Mouse (Mus musculus) cortical plate, adult 2 months (tissue): ENCODE measurements around the gene Csrp2. TPM values are rescaled to one million over a fixed set of nuclear protein-coding genes. Genes with fewer than 3 reads are reported as not detected.

Experiments
- H3K27ac ChIP-seq: fragments of 200-500 bp; 2 replicates; pipeline ENCODE4 v1.5.1; 2012; ENCODE audit warnings: low read length, control low read depth, inconsistent platforms; ENCODE audit not compliant: insufficient read depth
- H3K4me1 ChIP-seq: fragments of 200-500 bp; 2 replicates; pipeline ENCODE4 v1.6.1; 2011; ENCODE audit warnings: low read length; ENCODE audit not compliant: control insufficient read depth, insufficient read depth
- H3K4me3 ChIP-seq: fragments of 200-500 bp; 2 replicates; pipeline ENCODE4 v1.5.1; 2011; ENCODE audit warnings: mild to moderate bottlenecking, low read length, control low read depth; ENCODE audit not compliant: insufficient read depth
- CTCF ChIP-seq: fragments of 200-500 bp; IDR thresholded peaks from 2 replicates; pipeline ENCODE4 v1.5.1; 2011; ENCODE audit warnings: mild to moderate bottlenecking, control low read depth, low read length; ENCODE audit not compliant: insufficient read depth; ENCODE audit errors: extremely low read depth
- POLR2A ChIP-seq: fragments of 200-500 bp; IDR thresholded peaks from 2 replicates; pipeline ENCODE4 v1.6.1; 2011; ENCODE audit warnings: mild to moderate bottlenecking, low read length, control low read depth; ENCODE audit not compliant: insufficient read depth; ENCODE audit errors: extremely low read depth
- polyA plus RNA-seq: library from polyadenylated mRNA; depleted of rRNA; stranded (reverse); fragments of >200 nt; gene quantifications from 2 replicates; pipeline ENCODE4 v1.2.3, GENCODE M21; 2012; rRNA removed

Gene Csrp2
- polyA plus RNA-seq: 10.1 and 14.0 TPM in 2 replicates

DNA sequence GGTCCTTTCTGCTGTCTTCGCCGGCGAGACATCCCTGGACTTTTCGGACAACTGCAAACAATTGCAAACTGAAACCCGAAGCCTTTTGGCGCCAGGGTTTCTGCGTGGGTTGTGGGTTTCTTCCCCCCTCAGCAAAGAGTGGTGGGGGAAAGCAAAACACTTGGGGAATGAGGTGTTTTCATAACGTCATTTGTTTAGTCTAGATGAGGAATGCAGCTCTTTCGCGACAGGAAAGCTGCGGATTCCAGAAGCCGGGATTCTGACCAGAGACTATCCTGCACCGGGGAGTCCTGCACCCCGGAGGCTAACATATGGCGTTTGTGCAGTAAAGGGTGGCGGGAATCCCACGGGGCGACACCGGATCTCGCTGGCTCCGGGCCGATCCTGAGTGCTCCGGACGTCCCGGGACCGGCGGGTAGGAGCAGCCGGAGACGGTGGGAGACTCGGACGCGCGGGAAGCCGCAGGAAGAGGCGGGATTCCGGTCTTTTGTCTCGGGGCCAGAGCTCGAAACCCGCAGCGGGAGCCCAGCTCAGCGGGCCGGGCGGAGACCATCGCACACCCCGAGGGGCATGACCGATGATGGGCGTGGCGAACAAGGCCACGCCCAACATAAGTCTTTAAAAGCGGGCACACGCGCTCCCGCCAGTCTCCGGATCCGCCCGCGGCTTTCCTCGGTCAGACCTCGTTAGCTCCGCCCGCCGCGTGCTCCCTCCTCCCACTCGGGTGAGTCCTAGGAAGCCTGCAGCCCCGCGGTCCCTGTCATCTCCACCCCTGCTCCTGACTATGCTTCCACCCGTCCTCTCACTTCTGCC, at the start of gene Csrp2:
Csrp2 (plus strand) TSS at position 259 of the 813 bp plus-strand sequence.
- H3K4me3 ChIP-seq: peak within 1 kb of the TSS; percentile 42
- TF ChIP-seq CTCF (no peak), POLR2A (peak; percentile 75; the same call in 1 of the 2 replicates)
- 0 out of 2 replicates have a peak within 1 kb of the TSS, but pooled peaks have one; percentile 49 for H3K27ac ChIP-seq
- no peaks in the 10 kb centered on the region for H3K4me1 ChIP-seq

DNA sequence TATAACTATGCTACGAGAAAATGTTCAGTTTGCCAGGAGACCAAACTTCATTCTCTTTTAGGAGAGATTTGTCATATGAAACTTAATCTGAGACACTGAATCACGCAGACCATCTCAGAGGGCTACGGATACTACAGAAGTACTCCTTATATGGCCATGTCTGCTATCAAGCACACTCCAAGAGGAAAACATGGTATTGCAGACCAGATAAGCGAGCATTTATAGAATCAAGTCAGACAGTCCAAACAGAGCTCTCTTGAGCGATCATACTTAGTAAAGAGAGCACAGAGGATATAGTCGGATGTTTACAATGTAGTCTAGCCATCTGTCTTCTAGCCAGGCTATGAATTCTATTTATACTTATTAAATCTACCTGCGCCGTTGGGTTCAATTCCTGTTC, 44.7 kb upstream of the Csrp2 start:
- TF ChIP-seq CTCF: no peak
- TF ChIP-seq POLR2A: no peak
- Histone ChIP-seq H3K4me3 (no peak overlapping the region), H3K27ac (no peak overlapping the region)

DNA sequence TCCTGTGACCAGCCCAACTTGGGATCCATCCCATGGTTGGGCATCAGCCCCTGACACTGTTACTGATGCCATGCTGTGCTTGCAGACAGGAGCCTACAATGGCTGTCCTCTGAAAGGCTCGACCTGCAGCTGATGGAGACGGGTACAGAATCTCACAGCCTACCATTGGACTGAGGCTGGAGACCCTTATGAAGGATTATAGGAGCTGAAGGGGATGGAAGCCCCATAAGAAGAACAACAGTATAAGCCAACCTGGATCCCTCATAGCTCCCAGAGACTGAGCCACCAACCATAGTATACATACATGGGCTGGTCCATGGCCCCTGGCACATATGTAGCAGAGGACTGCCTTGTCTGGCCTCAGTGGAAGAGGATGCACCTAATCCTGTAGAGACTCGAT, 42.6 kb upstream of the Csrp2 start:
- Histone ChIP-seq H3K27ac (no peak overlapping the region), H3K4me1 (no peaks in the 10 kb centered on the region), H3K4me3 (no peak overlapping the region)
- no peak for TF ChIP-seq CTCF
- TF ChIP-seq POLR2A: no peak

More for the DNA sequence above, 44.7 kb upstream of the Csrp2 start:
- H3K4me1 ChIP-seq: no peaks in the 10 kb centered on the region

DNA sequence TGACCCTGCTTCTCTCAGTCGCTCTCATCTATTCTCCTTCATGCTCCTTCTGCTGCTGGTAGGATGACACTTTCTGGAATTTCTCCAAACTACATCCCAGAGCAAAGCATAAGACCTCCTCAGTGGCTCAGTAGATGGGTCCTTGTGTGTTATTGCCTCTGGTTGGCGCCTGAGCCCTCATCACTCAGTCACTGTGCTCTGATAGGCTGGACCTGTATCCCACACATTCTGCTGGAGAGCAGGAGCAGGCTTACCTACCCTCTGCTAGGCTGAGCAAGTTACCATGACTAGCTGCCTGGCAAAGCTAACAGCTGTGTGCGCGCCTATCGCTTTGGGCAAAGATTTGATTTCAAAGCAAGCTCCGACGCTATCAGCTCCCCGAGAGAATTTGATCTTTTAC, 41.7 kb upstream of the Csrp2 start:
- no peaks in the 10 kb centered on the region for H3K4me1 ChIP-seq
- no peak overlapping the region for H3K4me3 ChIP-seq
- no peak overlapping the region for H3K27ac ChIP-seq
- TF ChIP-seq POLR2A (no peak), CTCF (no peak)

DNA sequence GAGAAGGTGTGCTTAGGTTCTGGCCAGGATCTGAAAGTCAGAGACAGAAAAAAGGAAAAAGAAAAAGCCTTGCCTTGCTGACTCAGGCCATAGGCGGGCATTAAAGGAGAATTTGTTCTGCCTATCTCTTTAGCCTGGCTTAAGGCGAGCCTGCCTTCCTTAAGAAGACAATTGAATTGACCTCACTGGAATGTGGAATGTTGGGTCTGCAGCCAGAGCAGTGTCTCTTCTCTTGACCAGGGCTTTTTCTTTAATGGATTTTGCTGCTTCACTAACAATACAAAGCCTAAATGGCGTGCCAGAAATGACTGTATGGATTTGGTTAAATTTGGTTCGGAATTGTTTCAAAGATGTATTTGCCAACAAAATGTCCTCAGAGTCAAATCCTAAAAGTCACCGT, 40.9 kb upstream of the Csrp2 start:
- Histone ChIP-seq H3K4me3 (no peak overlapping the region), H3K27ac (no peak overlapping the region), H3K4me1 (no peaks in the 10 kb centered on the region)
- TF ChIP-seq POLR2A: no peak
- no peak for TF ChIP-seq CTCF

DNA sequence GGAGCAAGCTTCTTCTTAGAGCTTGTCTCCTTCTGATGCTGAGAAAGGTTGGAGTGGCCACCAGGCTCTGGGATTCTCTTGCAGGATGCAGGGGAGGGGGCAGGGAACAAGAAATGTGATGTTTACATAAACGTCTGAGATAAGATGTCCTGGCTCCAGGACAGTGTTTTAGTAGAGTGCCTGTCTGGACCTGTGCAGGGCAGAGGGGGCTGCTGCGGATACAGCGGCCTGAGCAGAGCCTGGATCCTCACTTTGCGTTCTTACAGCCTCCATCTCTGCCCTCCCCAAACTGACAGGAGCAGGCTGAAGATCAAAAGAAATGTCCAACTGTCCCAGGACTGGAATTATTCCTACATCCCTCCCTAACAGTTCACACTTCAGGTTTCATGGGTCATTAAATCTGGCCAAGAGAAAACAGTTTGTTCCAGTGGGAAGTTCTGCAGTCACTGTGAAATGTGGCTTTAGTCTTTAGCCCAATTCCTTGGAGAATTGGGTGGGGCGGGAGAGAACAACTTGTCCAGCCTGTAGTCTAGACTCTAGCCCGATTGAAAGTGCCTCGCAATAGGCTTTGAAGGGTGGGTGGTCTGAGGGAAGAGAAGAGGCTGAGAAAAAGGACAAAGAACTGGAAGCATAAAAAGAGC, 40.0 kb upstream of the Csrp2 start:
- H3K4me3 ChIP-seq: no peak overlapping the region
- no peaks in the 10 kb centered on the region for H3K4me1 ChIP-seq
- no peak overlapping the region for H3K27ac ChIP-seq
- TF ChIP-seq POLR2A (no peak), CTCF (no peak)

DNA sequence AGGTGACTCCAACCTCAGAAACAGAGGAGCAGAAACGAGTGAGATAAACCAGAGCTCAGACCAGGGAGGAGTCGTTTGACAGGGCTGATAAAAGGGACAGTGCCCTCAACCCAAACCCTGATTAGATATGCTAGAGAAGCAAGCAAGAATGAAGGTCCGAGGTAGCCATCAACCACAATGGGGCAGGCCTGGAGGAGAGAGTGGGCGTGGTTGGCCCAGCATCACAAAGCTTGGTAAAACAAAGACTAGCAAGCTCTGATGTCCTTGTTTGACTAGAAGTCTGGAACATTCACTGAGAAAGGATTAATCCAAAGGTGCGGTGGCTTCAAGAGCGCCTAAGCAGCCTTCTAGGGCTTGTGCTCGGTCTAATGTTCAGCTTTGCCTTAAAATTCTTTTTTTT, 38.2 kb upstream of the Csrp2 start:
- Histone ChIP-seq H3K4me3 (no peak overlapping the region), H3K4me1 (no peaks in the 10 kb centered on the region), H3K27ac (no peak overlapping the region)
- TF ChIP-seq POLR2A: no peak
- TF ChIP-seq CTCF: no peak

DNA sequence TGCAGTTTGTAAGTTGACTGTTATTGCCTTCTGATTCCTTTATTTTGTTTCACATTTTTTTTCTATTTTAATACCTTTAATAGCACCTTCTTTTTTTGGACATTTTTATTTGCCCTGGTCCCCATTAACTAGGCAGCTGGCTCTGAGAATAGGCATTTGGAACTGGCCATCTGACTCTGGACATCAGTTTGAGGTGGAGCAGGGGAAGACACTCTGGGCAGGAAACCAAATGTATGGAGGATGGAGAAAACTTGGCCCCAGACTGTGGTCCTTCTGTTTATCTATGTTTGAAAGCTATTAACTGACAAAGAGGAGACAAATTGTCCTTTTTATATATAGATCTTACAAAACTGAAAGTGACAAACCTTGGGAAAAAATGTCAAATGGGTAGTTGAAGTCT, 36.9 kb upstream of the Csrp2 start:
- no peak for TF ChIP-seq CTCF
- no peak for TF ChIP-seq POLR2A
- Histone ChIP-seq H3K27ac (no peak overlapping the region), H3K4me1 (no peaks in the 10 kb centered on the region), H3K4me3 (no peak overlapping the region)

DNA sequence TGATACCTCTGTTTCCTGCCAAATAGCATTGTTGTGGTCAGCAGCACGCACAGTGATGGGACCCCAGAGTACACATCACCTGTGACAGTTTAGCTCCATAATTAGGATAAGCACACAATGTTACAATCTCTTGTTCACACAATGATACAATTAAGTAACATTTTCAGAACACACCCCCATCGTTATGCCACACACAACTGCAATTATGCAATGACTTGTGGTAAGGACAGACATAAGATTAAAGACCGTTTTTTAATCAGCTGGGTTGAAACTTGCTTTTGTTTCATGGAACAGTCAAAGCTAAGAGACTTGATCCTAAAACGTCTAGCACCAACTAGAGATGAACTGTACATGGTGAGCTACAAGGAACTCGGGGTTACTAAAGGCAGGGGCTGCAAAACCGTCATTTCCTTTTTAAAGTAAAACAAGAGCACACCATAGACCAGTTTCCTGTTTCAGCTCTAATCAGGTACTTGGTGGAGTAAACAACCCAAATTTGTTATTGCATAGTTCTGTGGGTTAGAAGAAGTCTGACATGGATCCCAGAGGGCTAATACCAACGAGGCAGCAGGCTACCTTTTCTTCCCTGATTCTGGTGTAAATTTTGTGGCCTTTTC, 28.8 kb upstream of the Csrp2 start:
- Histone ChIP-seq H3K27ac (no peak overlapping the region), H3K4me1 (no peaks in the 10 kb centered on the region), H3K4me3 (no peak overlapping the region)
- no peak for TF ChIP-seq POLR2A

DNA sequence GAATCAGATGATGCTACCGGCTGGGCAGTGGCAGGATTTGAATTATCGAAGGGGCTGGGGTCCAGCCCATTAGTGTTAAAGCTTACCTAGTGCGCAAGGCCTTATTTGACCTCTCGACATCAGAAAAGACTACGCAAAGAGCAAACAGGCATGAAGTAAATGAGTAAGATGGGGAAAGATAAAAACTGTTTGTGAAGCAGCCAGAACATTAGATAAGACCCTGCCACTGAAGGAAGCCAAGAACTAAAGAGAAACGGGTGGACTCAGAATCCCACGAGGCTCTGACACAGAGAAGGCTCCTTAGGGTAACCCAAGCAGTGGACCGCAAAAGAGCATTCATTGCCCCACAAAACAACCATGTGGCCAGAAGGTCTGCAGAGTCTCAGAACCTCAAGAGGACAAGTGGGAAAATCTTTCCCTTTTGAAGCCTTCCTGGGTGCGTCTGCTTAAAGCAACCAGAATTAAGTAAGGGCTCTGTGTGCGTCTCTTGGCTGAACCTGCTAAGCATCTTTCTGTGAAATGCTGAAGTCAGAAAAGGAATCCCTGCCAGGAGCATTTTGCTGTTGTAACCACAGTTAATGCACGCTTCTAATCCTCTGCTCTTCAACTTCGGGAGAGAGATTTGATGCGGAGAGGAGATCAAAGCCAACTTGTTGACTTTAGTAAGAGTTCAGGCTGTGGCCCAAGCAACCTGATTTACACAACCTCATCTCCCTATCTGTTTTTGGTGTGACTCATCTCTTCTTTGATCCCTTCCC, 19.7 kb upstream of the Csrp2 start:
- no peak overlapping the region for H3K4me3 ChIP-seq
- no peak overlapping the region for H3K27ac ChIP-seq
- H3K4me1 ChIP-seq: no peaks in the 10 kb centered on the region
- TF ChIP-seq CTCF (no peak), POLR2A (no peak)
